Mouse (Mus musculus) testis, adult 2 months (tissue): ENCODE data around the gene Mlip.

Experiments used
- CTCF ChIP-seq: fragments of 200-500 bp; IDR thresholded peaks from 2 replicates; pipeline ENCODE4 v1.5.1; 2012; ENCODE audit warnings: low read depth, mild to moderate bottlenecking, inconsistent platforms, low read length, moderate library complexity; ENCODE audit not compliant: control insufficient read depth, insufficient read depth, insufficient replicate concordance
- POLR2A ChIP-seq: fragments of 200-500 bp; IDR thresholded peaks from 2 replicates; pipeline ENCODE4 v1.6.1; 2012; ENCODE audit warnings: low read depth, mild to moderate bottlenecking, inconsistent platforms, low read length, moderate library complexity; ENCODE audit not compliant: control insufficient read depth

DNA sequence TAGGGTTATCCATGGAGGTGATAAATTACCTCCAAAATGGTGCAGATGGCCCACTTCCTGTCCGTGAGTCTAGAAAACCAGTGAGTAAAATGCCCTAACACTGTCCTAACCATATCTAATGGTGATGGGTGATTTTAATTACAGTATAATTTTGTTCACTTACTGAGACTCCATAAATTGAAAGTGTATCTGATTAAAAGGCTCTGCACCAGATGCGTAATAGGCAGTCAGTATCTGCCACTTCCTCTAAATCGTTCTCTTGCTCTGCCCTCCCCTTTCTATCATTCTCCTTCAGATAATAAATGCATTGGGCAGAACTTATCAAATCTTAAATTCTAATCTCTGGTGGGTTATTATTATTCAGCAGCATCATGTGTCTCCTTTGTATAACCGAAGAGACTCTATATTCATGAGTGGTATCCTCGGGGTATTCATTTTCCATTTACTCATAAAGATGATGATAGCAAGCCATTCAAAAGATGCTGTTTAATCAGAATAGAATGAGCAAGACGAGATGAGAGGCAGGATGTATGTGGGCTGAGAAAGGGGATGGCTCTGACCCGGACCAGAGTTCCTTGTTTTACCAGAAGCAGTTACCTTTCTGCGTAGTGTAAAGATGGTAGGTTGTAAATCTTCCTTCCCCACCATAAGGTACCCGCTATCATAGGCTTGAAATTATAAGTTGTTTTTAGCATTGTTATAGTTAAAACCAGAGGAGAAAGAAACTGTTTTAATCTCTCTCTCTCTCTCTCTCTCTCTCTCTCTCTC, 298.2 kb downstream of the Mlip start:
- TF ChIP-seq CTCF: no peak
- TF ChIP-seq POLR2A: no peak
